Mouse (Mus musculus) left cerebral cortex, adult 8-10 months (tissue): ENCODE measurements at regions not wholly inside any gene's neighbourhood (a gene's known extent, or its start where the extent isn't known, plus 50 kb on each side); places are given as distances from the start of the nearest gene placed in this dataset.

Source experiments
- DNase-seq, 2 experiments: peaks; one replicate each; pipeline ENCODE4 v3.0.0; 2022; ENCODE audit warnings: low spot score in 2 of 2

DNA sequence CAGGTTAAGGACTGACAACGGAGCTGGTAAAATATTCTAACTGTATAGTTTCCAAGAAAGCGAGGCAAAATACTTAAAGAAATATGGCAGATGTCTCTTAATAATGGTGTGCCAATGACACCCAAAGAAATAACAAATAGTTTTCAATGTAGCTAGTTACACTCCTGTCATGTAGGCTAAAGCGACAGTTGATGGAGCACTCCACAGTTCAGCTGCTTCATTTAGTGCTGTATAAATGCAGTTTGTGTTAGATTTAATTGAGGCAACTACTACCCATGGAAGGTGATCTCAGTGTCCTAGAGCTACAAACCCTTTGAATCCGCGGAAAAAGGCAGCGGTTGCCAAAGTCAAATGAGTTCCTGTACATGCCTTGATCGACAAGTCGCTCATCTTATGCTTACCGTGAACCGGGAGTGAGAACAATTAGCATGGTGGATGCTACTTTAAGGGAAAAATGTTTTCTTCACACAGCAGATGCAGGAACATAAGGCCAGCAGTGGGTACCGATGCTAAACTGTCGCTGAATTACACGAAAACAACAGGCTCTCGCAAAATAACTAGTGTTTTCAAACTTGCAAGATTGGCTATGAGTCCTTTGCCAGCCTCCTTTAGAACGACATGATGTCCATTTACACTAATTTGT, 961.4 kb downstream of the Mat2b start:
- no peak for DNase-seq

GRCm38 (mm10) chr11:39723621-39724020, 971.4 kb downstream of the Mat2b start:
- DNase-seq, result no peak

DNA sequence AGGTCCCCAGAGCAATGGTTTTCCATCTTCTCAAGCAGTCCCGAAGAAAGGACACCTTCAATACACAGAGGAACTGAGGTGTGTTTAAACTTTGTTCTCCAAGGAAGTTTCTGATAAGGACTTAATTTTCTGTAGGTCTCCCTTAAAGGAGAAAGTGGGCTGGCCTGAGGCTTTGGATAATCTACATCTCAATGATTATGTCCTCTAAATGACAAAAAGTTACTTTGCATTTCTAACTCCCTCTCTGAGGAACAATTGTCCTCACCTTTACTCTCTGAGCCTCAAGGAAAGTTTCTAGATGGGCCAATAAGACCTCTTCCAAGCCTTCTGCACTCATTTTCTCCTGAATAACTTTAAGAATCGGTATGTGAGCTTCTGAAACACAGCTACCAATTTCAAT, 1016.5 kb downstream of the Mat2b start:
- no peak for DNase-seq

- no peak for DNase-seq
These were observed 1041.4 kb downstream of the Mat2b start for GRCm38 (mm10) chr11:39653595-39653994.

DNA sequence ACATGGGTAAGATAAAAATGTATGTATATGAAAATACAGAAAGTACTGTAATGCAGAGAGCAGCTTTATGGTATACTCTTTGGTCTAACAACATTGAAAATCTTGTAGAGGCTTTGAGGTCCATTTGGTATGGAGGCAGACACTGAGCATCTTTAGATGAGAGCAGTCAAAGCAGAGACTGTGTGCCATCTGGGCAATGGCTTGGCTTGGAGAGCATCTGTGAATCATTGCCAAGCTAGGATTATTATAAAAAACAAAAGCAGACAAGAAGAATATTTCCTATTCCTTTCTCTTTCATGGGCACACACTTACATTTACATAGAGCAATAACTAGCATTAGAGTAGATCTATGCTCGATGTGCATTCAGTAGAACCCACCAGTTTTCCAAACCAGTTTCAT, 1075.6 kb downstream of the Mat2b start:
- no peak for DNase-seq

DNA sequence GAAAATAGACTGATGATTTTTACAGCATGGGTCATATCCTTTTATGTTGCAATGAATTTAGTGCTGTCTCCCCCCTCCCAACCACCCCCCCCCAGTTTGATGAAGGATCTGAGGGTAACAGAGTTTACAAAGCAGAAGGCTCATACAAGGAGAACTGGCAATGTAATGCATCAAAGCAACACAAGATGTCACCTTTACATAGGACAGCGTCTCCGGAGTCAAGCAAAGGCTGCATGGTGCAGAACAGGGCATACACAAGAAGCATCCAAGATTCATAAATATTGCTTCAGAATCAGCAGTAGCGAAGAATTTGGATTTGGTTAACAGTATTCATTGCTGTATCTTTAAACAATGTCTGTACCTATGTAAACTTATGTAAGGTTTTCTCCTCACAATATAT, 1079.2 kb downstream of the Mat2b start:
- DNase-seq, result no peak

- DNase-seq, result no peak
These were observed 1098.5 kb downstream of the Mat2b start for GRCm38 (mm10) chr11:39596479-39596878.

DNA sequence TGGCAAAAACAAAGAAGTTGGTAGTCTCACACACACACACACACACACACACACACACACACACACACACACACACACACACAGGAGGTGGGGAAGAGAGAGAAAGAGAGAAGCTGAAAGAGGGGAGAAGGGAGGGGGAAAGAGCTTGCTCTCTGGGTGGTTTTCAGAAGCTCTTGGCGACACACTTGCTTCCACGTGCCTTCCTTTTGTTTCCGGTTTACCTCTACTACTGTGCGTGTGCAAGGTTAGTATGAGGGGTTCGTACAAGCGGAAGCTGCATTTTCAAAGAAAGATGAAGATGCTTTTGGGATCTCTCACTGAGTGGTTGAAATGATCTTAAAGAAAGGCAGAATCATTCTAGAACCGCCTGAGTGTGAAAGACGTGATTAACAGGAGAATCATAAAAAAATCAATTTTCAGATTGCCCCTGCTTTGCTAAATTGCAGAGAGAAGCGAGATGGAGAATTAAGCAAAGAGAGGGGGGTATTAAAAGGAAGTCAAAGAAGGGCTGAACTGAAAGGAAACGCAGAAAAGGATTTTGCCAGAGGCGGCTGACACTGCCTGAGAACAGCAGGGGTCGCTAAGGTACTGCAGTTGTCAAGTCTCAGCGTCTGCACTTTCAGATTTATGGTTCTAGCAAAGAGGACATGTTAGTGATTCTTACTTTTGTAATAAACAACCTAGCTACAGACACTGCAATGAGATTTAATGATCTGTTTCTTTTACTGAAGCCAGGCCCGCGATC, 1106.2 kb downstream of the Mat2b start:
- peak; percentile 42 to 48 for DNase-seq

GRCm38 (mm10) chr11:39558287-39558686, 1136.7 kb downstream of the Mat2b start:
- DNase-seq, result no peak

- DNase-seq, result no peak
These were observed 1144.9 kb downstream of the Mat2b start for GRCm38 (mm10) chr11:39550066-39550465.

DNA sequence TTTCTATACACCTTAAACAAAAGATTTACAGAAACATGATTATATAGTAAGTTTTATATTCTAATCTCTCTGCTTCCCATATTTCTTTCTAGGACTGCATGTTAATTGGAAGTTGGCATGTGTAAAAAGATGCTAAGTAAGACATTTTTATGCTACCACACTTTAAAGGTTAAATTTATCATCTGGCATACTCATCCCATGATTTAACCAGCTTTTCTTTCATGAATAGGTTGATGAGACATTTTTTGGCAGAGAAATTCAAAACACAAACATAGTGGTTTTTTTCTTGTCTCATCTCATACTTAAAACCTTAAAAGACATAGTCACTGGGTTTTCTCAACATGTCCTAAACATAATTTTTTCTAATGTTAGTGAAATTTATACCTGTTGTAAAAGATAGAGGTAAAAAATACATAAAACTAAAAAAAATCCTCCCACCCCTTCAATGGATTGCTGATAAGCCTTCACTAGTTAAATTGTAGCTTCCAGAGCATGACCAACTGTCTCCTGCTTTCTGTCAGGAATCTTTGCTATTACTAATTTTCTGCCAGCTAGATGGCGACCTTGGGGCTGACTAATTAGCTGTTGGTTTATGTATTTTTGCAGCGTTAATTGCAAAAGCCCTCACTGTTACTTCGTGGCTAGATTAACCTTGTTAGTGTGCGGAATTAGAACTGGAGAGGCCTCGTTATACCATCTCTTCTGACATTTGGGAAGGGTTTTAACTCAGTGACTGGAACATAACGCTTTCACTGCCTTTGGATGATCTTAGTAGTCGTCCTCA, 1169.9 kb downstream of the Mat2b start:
- no peak for DNase-seq

DNA sequence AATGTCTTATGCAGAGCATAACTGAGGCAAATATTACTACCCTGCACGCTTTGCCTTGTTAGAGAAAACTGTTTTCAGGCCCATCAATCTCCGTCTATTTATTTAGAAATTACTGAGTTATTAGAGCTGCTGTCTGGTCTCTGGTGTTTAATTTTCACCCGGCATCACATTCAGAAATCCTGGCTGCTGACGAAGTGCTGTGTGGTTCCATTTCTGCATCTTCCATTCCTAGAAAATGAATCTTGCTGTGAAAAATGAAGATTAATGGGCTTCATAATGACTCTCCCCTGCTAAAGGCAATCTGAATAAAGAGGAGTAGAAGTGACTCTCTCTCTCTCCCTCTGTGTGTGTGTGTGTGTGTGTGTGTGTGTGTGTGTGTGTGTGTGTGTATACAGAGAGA, 1199.8 kb downstream of the Mat2b start:
- no peak for DNase-seq

GRCm38 (mm10) chr11:39477136-39477535, 1217.9 kb downstream of the Mat2b start:
- no peak for DNase-seq

DNA sequence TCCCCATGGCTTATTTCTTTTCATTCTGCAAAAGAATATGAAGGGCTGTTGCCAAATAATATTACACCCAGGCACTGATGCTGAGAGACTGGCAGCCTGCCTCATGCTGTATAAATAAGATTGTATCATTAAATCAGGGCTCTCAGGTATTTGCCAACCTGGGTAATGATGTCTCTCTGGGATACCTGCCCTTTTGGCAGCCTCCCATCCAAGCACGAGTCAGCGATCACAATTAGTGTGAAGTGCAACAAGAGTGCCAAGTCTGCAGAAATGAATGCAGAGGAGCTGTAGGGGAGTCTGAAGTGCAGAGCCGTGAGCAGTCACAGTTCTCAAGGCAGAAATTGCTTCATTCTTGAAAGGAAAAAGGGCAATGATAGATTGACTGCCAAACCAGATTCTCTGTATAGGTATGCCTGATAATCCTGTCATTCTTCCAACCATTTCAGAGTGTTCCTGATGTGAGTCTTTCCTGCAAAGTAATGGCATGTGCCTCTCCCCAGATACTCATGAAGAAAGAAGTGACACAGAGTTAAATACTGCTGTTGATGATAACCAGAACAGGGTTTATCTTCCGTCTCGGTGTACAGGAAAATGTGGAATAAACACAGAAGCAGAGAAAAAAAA, 1241.6 kb downstream of the Mat2b start:
- no peak for DNase-seq

DNA sequence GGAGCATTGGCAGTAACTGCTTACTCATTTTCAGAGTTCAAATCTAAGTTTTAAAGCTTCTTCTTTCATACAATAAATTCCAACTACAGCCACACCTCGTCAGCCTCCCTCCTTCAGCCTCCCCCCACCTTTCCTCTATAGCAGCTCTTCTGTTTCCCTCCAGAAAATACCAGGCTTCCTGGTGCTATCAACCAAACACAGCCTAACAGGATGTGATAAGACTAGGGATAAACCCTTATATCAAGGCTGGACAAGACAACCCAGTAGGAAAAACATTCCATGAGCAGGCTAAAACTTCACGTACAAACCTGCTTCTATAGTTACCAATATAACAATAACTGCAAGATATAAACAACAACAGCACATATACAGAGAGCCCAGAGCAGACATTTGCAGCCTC, 1248.6 kb downstream of the Mat2b start:
- no peak for DNase-seq

DNA sequence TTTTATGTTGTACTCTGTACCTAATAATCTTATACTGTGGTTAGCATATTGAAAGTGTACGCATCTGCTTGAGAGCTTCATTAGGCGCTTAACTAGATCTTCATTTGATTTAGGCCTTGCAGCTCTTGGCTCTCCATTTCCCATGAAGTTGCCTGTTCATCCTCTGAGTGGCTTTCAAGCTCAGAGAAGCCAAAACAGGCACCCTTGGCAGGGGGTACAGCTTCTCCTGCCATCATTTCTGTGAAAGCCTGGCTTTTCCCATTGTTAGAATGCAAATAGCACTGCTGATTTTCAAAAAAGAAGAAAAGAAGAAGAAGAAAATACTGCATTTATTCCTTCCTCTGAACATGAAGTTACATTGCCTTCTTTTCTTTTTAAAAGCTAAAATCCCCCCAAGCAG, 1283.3 kb downstream of the Mat2b start:
- DNase-seq, result no peak

DNA sequence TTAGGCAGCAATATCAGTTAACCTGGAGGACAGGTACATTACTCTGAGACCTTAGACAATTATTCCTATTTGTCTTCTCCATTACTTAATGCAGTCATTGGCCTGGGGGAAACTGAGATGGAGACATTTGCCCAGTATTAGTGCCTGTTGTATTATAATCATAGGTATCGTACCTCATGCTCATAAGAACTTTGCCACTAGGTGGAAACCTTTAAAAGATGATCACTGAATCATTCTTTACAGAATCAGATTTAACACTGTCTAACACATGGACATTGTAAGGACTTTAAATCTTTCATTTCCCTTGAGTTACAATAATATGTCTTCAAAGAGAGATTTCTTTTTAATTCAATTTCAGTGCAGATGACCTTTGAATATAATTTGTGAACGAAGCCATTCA, 1283.8 kb downstream of the Mat2b start:
- no peak for DNase-seq

- no peak for DNase-seq
These were observed 1330.2 kb downstream of the Mat2b start for GRCm38 (mm10) chr11:39364827-39365226.

DNA sequence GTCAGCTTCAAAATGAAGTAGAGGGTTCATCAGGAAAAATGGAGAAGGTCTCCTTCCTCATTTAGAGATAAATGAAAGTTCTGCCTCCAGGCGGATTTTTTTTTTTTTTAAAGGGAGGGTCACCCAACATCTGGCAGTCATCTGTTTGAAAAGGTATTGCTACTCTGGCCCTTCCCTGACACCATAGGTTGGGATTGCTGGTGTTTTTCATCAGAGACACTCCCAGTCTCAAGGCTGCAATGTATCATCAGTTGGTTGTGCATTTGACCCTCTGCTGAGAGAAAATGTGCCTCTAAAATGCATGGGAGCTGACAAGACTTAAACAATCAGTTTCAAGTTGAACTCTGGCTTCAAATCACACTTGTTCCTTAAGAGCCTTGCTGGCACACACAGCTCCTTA, 1344.4 kb downstream of the Mat2b start:
- DNase-seq, result no peak
